Mouse (Mus musculus) CH12.LX (cell line): ENCODE measurements around the gene Fcgr1. TPM values are rescaled to one million over a fixed set of nuclear protein-coding genes. Genes with fewer than 3 reads are reported as not detected.

Source experiments
- DNase-seq: peaks from one replicate; pipeline ENCODE4 v3.0.0-alpha.2; 2013; ENCODE audit errors: extremely low read depth
- H3K27ac ChIP-seq: 2 replicates; pipeline ENCODE4 v1.5.1; 2012; ENCODE audit warnings: low read depth, mild to moderate bottlenecking, control low read depth, moderate library complexity; ENCODE audit not compliant: insufficient read depth
- H3K27me3 ChIP-seq: replicated peaks from 2 replicates; pipeline ENCODE3; 2012; ENCODE audit warnings: inconsistent platforms
- H3K36me3 ChIP-seq, 2 experiments: replicated peaks in 1 of 2; 2 replicates each; pipeline versions ENCODE3 to v1.6.1; 2012; ENCODE audit warnings: inconsistent platforms in 1 of 2, low read length in 1 of 2, mild to moderate bottlenecking in 1 of 2, mixed read lengths in 1 of 2, moderate library complexity in 1 of 2; ENCODE audit not compliant: control insufficient read depth in 1 of 2, insufficient read depth in 1 of 2
- H3K4me1 ChIP-seq, 2 experiments: 2 replicates each; pipeline ENCODE4 v1.6.1; 2012; ENCODE audit warnings: inconsistent platforms in 1 of 2, moderate library complexity in 1 of 2; ENCODE audit not compliant: insufficient read depth in 2 of 2, control insufficient read depth in 1 of 2
- H3K4me2 ChIP-seq: 2 replicates; pipeline ENCODE4 v1.6.1; 2012; ENCODE audit warnings: low read depth, mild to moderate bottlenecking, control low read depth; ENCODE audit not compliant: poor library complexity, insufficient read depth, severe bottlenecking
- H3K4me3 ChIP-seq, 3 experiments: fragments of 150-350 bp in 1 of 3; sonication (generic) in 1 of 3; replicated peaks in 1 of 3; 2 replicates each; pipeline versions ENCODE3 to v1.5.1; 2011 to 2012; ENCODE audit warnings: low read depth in 2 of 3, low read length in 2 of 3, mild to moderate bottlenecking in 2 of 3, moderate library complexity in 2 of 3, control low read depth in 1 of 3, improper control_type of control experiment in 1 of 3, inconsistent platforms in 1 of 3, mixed read lengths in 1 of 3; ENCODE audit not compliant: poor library complexity in 1 of 3
- H3K79me2 ChIP-seq: replicated peaks from 2 replicates; pipeline ENCODE4 v1.6.1; 2012; ENCODE audit warnings: mild to moderate bottlenecking, moderate library complexity; ENCODE audit not compliant: control insufficient read depth, poor library complexity, insufficient read depth, severe bottlenecking; ENCODE audit errors: extremely low read depth
- H3K9ac ChIP-seq: 2 replicates; pipeline ENCODE4 v1.6.1; 2012; ENCODE audit warnings: low read depth, mild to moderate bottlenecking, control low read depth, moderate library complexity; ENCODE audit not compliant: insufficient read depth
- H3K9me3 ChIP-seq: replicated peaks from 2 replicates; pipeline ENCODE3; 2012; ENCODE audit warnings: low read length, inconsistent platforms, mixed read lengths
- CHD2 ChIP-seq: IDR thresholded peaks from 2 replicates; pipeline ENCODE4 v1.6.1; 2011; ENCODE audit warnings: low read length, improper control_type of control experiment
- CTCF ChIP-seq, 2 experiments: IDR thresholded peaks in 1 of 2; conservative IDR thresholded peaks in 1 of 2; 2 replicates each; pipeline ENCODE4 v1.5.1; 2011 to 2012; ENCODE audit warnings: low read depth in 2 of 2, low read length in 2 of 2, improper control_type of control experiment in 1 of 2, inconsistent platforms in 1 of 2, mild to moderate bottlenecking in 1 of 2, moderate library complexity in 1 of 2
- E2F4 ChIP-seq: IDR thresholded peaks from 2 replicates; pipeline ENCODE4 v1.6.1; 2011; ENCODE audit warnings: low read depth, low read length, improper control_type of control experiment; ENCODE audit not compliant: insufficient replicate concordance
- ELF1 ChIP-seq: IDR thresholded peaks from 2 replicates; pipeline ENCODE4 v1.6.1; 2014; ENCODE audit warnings: low read depth, mild to moderate bottlenecking, inconsistent platforms, low read length, improper control_type of control experiment
- EP300 ChIP-seq: IDR thresholded peaks from 2 replicates; pipeline ENCODE4 v1.6.1; 2011; ENCODE audit warnings: low read length, improper control_type of control experiment
- ETS1 ChIP-seq: conservative IDR thresholded peaks from 2 replicates; pipeline ENCODE4 v1.6.1; 2012; ENCODE audit warnings: low read depth, mild to moderate bottlenecking, inconsistent platforms, low read length, improper control_type of control experiment, moderate library complexity
- HCFC1 ChIP-seq: IDR thresholded peaks from 2 replicates; pipeline ENCODE4 v1.6.1; 2012; ENCODE audit warnings: low read depth, mild to moderate bottlenecking, inconsistent platforms, low read length, improper control_type of control experiment
- IRF4 ChIP-seq: IDR thresholded peaks from 2 replicates; pipeline ENCODE4 v1.6.1; 2014; ENCODE audit warnings: low read depth, mild to moderate bottlenecking, inconsistent platforms, low read length, improper control_type of control experiment
- JUND ChIP-seq: conservative IDR thresholded peaks from 2 replicates; pipeline ENCODE4 v1.6.1; 2011; ENCODE audit warnings: low read depth, low read length, improper control_type of control experiment
- MAFK ChIP-seq: IDR thresholded peaks from 2 replicates; pipeline ENCODE4 v1.6.1; 2011; ENCODE audit warnings: low read length, improper control_type of control experiment; ENCODE audit not compliant: insufficient replicate concordance
- MAX ChIP-seq: IDR thresholded peaks from 2 replicates; pipeline ENCODE4 v1.6.1; 2011; ENCODE audit warnings: low read length, improper control_type of control experiment
- MYC ChIP-seq: IDR thresholded peaks from 2 replicates; pipeline ENCODE4 v1.6.1; 2011; ENCODE audit warnings: low read depth, mild to moderate bottlenecking, improper control_type of control experiment, low read length
- NELFE ChIP-seq: IDR thresholded peaks from 2 replicates; pipeline ENCODE4 v1.6.1; 2011; ENCODE audit warnings: low read depth, low read length, improper control_type of control experiment
- NRF1 ChIP-seq: IDR thresholded peaks from 2 replicates; pipeline ENCODE4 v1.6.1; 2014; ENCODE audit warnings: low read depth, mild to moderate bottlenecking, inconsistent platforms, low read length, improper control_type of control experiment, moderate library complexity
- PAX5 ChIP-seq: IDR thresholded peaks from 2 replicates; pipeline ENCODE4 v1.6.1; 2012; ENCODE audit warnings: low read length, inconsistent platforms, mixed read lengths
- POLR2A ChIP-seq: IDR thresholded peaks from 2 replicates; pipeline ENCODE4 v1.6.1; 2011; ENCODE audit warnings: low read depth, mild to moderate bottlenecking, improper control_type of control experiment, low read length
- RAD21 ChIP-seq: IDR thresholded peaks from 2 replicates; pipeline ENCODE4 v1.6.1; 2011; ENCODE audit warnings: low read depth, mild to moderate bottlenecking, low read length, improper control_type of control experiment, moderate library complexity
- SIN3A ChIP-seq: IDR thresholded peaks from 2 replicates; pipeline ENCODE4 v1.6.1; 2012; ENCODE audit warnings: low read length, improper control_type of control experiment, inconsistent platforms
- SMC3 ChIP-seq: IDR thresholded peaks from 2 replicates; pipeline ENCODE4 v1.6.1; 2011; ENCODE audit warnings: low read depth, low read length, improper control_type of control experiment
- TCF12 ChIP-seq: IDR thresholded peaks from 2 replicates; pipeline ENCODE4 v1.6.1; 2014; ENCODE audit warnings: low read depth, mild to moderate bottlenecking, inconsistent platforms, low read length, improper control_type of control experiment
- UBTF ChIP-seq: IDR thresholded peaks from 2 replicates; pipeline ENCODE4 v1.6.1; 2012; ENCODE audit warnings: low read depth, mild to moderate bottlenecking, inconsistent platforms, low read length, improper control_type of control experiment, moderate library complexity
- USF2 ChIP-seq: conservative IDR thresholded peaks from 2 replicates; pipeline ENCODE4 v1.6.1; 2011; ENCODE audit warnings: low read depth, low read length, improper control_type of control experiment
- ZNF384 ChIP-seq: IDR thresholded peaks from 2 replicates; pipeline ENCODE4 v1.6.1; 2012; ENCODE audit warnings: low read depth, low read length, improper control_type of control experiment, inconsistent platforms
- dilution Hi-C: fragments of 300-500 bp; cut with MboI; formaldehyde crosslinking; loops from 2 replicates; pipeline ENCODE4 v1.14.3; 2020; ENCODE audit warnings: low sequenced_read_pairs; ENCODE audit not compliant: extremely low pct_unique_long_range_greater_than_20kb, extremely low pct_ligation_motif_present
- in situ Hi-C: fragments of 300-500 bp; cut with MboI; formaldehyde crosslinking; loops from 3 replicates; pipeline ENCODE4 v1.14.3; 2019; ENCODE audit warnings: low sequenced_read_pairs, low pct_ligation_motif_present, low pct_unique_long_range_greater_than_20kb, mixed read lengths
- polyA plus RNA-seq: library from polyadenylated mRNA; unstranded; fragments of >175 nt; gene quantifications from 2 replicates; pipeline ENCODE4 v1.2.1, GENCODE M21; 2012; ENCODE audit warnings: low read depth; ENCODE audit not compliant: insufficient read length
- total RNA-seq, 2 experiments: library from RNA; depleted of rRNA; stranded (reverse); fragments of 300-350 nt in 1 of 2; fragments of >200 nt in 1 of 2; gene quantifications; 2 replicates each; pipeline ENCODE4 v1.2.3; 2012 to 2014

Fcgr1 gene
- total and polyA plus RNA-seq, 3 experiments = not detected

DNA sequence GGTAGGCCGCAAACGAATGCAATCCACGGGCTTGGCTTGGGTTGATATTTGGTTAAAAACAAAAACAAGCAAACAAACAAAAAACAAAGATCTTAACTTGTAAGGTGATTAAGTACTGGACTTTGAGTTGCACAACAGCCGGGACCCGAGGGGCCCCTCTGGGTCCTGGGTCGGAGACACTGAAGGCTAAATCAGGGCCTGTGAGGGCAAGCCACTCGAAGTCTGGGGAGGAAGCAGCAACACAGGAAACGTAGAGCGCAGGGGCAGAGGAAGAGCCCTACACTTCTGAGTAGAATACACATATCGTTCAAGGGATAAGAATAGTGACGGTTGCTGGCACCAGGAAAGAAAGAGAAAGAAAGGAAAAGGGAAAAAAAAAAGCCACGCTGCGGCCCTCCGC is 38.2 kb upstream of the Fcgr1 start:
- no peaks in the 10 kb centered on the region for H3K79me2 ChIP-seq
- no peaks in the 10 kb centered on the region for H3K9me3 ChIP-seq
- peaks cover 0 to 39% of the 10 kb centered on the region in 2 experiments; a peak in 2 of 4 replicates for H3K4me1 ChIP-seq
- TF ChIP-seq CHD2 (no peak), POLR2A (no peak), PAX5 (no peak), NRF1 (no peak), ETS1 (no peak), CTCF (conservative IDR thresholded peaks at IDR 0.05 in 1 of 2, IDR thresholded peaks at IDR 0.05 in 1 of 2; ENCODE audit: low read depth in 2 of 2, low read length in 2 of 2) (no peak), TCF12 (no peak), NELFE (no peak), SIN3A (no peak), MAX (no peak), JUND (no peak), E2F4 (no peak), RAD21 (no peak), USF2 (no peak), ZNF384 (no peak), HCFC1 (no peak), EP300 (no peak), MYC (no peak)
- in situ Hi-C loops = loop anchor here (10.0 kb wide), 2 partner anchors 47 to 83 kb away; no protein-coding TSS in a partner anchor
- peaks cover 39% of the 10 kb centered on the region for H3K27me3 ChIP-seq
- H3K36me3 ChIP-seq = no peaks in the 10 kb centered on the region
- peak overlapping the region in 1 of 3 experiments; percentile 39 for H3K4me3 ChIP-seq
- no peak overlapping the region for H3K27ac ChIP-seq
- no peak for DNase-seq
- H3K9ac ChIP-seq = no peak overlapping the region
- H3K4me2 ChIP-seq = peak overlapping the region; percentile 40; the same call in 1 of the 2 replicates
- dilution Hi-C loops = no loop called here

DNA sequence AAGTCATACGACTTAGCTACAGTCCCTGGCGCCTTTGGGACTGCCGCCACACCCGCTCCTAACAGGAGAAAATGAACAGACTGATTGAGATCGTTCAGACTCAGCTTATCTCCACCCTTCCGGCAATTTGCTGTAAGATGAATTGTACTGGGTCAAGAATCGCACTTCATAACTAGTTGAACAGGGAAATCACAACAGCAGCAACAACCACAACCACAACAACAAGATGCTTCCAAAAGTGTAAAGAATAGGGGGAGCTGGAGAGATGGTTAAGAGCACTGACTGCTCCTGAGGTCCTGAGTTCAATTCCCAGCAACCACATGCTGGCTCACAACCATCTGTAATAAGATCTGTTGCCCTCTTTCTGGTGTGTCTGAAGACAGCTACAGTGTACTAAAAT is 37.7 kb upstream of the Fcgr1 start:
- in situ Hi-C loops = loop anchor here (10.0 kb wide), 2 partner anchors 47 to 83 kb away; no protein-coding TSS in a partner anchor
- Histone ChIP-seq H3K4me3 (no peak overlapping the region), H3K4me2 (no peak overlapping the region), H3K27ac (no peak overlapping the region), H3K9me3 (no peaks in the 10 kb centered on the region), H3K79me2 (no peaks in the 10 kb centered on the region), H3K36me3 (no peaks in the 10 kb centered on the region), H3K4me1 (peaks cover 0 to 39% of the 10 kb centered on the region in 2 experiments; a peak in 2 of 4 replicates), H3K9ac (no peak overlapping the region), H3K27me3 (peaks cover 35% of the 10 kb centered on the region)
- no peak for DNase-seq
- TF ChIP-seq SMC3 (no peak), MAFK (no peak), USF2 (no peak), E2F4 (no peak), IRF4 (no peak), UBTF (no peak), CTCF (conservative IDR thresholded peaks at IDR 0.05 in 1 of 2, IDR thresholded peaks at IDR 0.05 in 1 of 2; ENCODE audit: low read depth in 2 of 2, low read length in 2 of 2) (no peak), ELF1 (no peak)
- dilution Hi-C loops = no loop called here
